Mouse (Mus musculus) heart, adult 9 months (tissue): Measurements from ENCODE around the gene Rars.
"Not testable (repeated sequence)": the region's sequence is repeated elsewhere in the genome, so short reads cannot be mapped to it uniquely, and the experiment has no call there.

Experiments used
- DNase-seq, 2 experiments: peaks; one replicate each; pipeline ENCODE4 v3.0.0; 2022; ENCODE audit warnings: low spot score in 2 of 2

Gene Rars

GRCm38 (mm10) chr11:35838345-35839338, 4.3 kb upstream of the Rars start:
- DNase-seq: peak; percentile 88 to 91

- DNase-seq: no peak
Observed at GRCm38 (mm10) chr11:35837156-35838126, 3.1 kb upstream of the Rars start.

DNA sequence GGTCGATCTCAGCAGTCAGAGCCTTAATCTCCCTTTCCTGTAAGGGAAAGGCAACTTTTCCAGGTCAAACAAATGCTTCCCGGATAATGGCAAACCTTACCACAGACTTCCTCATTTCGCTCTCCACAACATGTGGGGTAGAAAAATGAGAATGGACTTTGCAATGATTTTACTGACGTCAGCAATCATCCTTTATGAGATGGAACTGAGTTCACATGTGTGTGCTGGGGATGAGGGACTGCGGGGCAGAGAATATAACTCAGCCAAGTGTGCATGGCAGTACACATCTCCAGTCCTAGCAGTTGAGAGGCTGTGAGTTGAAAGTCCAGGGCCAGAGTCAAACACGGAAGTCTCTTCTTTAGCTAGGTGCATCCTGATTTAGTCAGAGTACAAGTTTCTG, 1.0 kb downstream of the Rars start:
- DNase-seq: no peak

GRCm38 (mm10) chr11:35832139-35832538, 2.2 kb downstream of the Rars start:
- DNase-seq: no peak

- DNase-seq: no peak
Observed at GRCm38 (mm10) chr11:35827714-35828113, 6.6 kb downstream of the Rars start.

DNA sequence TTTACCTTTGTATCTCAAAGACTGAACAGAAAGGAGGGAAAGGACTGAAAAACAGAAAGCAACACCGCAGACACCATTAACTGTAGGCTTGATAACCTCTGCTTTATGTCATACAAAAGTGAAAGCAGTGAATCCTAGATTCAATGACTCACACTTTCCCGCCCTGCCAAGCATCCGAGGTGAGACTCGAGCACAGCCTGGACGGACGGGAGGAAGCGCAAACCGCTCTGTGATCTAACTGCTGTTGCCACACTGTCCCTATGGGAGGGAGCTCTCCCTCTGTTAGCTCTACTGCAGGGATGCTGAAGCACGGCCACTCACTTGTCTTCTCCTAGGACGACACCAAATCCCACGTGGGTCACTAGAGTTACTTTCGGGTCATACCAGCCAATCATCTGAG, 18.0 kb downstream of the Rars start:
- no peak for DNase-seq

DNA sequence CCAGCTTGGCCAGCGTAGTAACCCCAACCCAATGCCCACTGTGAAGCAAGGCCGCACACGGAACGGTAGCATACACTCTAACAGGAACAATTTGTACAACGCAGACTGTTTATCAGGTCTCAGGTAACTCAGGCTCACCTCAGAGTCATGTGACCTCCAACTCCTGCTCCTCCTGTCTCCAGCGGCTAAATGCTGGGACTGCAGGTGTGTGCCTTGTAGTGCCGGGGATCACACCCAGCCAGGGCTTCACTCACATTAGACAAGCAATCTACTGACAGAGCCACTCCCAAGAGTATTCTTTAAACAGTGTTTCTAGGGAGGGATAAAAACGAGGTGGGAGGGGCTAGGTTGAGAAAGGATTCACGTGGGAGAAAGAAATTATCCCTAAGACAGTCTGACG, 22.8 kb downstream of the Rars start:
- no peak for DNase-seq

DNA sequence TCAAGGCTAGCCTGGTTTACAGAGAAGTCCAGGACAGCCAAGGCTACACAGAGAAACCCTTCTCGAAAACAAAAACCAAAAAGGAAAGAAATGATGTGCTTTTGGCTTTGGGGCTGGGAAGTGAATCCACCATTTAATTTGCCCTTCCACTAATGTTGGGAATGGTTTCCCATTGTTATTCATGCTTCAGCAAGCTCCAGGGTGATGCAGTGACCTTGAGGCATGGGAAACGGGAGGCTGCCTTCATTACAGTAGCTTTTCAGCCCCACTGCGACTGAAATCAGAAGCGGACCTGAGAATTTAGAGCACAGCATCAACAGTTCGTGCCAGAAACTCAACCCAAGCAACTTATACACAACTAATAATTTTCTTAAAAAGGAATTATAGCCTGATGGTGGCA, 33.0 kb downstream of the Rars start:
- no peak for DNase-seq

- DNase-seq: no peak
Observed at GRCm38 (mm10) chr11:35798874-35799273, 35.4 kb downstream of the Rars start, which contains the start of gene Fbll1. Gene Fbll1 (minus strand): TSS chr11:35798884.

GRCm38 (mm10) chr11:35798495-35798820, 35.8 kb downstream of the Rars start:
- no peak for DNase-seq

DNA sequence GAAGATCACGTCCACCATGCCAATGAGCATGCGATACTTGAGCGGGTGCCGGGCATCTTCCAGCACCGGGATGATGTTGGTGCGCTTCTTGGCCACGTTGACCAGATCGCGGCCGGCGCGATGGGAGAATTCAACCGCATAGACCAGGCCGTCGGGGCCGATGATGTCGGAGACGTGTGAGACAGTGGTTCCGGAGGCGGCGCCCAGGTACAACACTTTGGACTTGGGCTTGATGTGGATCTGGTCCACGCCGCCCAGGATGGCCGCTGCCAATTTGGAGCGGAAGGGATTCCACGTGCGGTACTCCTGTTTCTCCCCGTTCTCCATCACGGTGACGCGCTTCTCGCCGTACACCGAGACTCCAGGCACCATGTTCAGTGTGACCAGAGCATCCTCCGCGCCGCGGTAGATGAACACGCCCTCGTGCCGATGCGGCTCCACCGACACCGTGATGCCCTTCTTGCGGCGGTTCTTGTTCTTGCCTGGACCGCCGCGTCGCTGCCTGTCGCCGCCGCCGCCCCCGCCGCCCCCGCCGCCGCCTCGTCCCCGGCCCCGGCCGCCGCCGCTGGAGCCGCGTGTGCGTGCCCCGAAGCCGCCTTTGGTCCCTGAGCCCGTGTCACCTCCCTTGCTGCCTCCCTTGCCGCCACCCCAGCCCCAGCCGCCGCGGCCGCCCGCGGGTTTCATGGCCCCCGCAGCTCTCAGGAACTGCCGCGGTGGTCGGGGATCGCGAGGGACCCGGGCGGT, 36.4 kb downstream of the Rars start:
- DNase-seq: no peak

- DNase-seq: not testable (repeated sequence)
Observed at GRCm38 (mm10) chr11:35792800-35793199, 41.5 kb downstream of the Rars start.

DNA sequence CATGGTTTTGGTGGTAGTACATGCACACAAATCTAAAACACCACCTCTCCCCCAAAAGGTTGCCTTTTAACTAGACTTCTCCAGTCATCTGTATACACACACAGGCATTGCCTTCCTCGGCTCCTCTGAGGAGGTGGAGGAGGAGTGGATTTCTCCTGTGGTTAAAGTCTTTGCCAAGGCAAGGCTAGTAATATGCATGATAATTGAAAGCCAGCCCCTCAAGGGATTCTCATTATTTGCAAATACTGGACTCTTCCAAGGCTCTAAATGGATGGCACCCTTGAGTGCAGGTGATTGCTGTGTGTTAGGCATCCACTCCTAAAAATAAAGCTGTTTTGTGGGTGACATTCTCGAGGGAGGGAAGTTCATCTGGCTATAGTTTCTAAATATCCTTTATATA, 45.9 kb downstream of the Rars start:
- no peak for DNase-seq

DNA sequence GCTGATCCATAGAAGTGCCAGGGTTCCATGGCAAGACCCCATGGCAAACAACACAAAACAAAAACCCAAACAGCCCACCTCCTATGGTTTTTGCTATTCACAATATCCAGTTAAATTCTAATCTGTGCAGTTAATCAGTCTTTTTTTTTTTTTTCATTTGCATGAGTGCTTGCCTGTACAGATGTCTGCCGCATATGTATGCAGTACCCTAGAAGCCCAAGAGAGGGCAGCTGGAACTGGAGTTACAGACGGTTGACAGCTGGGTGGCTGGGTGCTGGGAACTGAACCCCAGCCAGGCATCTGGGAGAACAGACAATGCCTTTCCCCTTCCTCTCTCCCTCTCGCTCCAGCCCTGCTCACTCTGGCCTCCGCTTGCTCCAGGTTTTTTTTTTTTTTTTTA, 49.8 kb downstream of the Rars start:
- no peak for DNase-seq

- DNase-seq: no peak
Observed at GRCm38 (mm10) chr11:35784002-35784401, 50.3 kb downstream of the Rars start.

- no peak for DNase-seq
Observed at GRCm38 (mm10) chr11:35783038-35783437, 51.3 kb downstream of the Rars start.

DNA sequence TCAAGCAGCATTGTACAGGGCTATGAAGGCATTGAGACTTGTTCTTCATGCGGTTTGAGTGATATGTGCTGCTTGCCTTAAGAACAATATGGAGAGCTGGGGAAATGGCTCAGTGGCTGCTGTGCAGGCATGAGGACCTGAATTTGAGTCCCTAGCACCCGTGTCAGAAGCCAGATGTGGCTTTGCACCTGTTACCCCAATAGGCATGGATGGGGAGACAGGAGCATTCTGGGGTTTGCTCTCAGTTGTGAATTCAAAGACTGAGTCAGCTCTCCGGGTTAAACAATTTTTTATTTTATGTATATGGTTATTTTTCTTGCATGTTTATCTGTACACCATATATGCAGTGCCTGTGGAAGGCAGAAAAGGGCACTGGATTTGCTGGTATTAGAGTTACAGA, 51.9 kb downstream of the Rars start:
- no peak for DNase-seq

- DNase-seq: no peak
Observed at GRCm38 (mm10) chr11:35780336-35780735, 54.0 kb downstream of the Rars start.

DNA sequence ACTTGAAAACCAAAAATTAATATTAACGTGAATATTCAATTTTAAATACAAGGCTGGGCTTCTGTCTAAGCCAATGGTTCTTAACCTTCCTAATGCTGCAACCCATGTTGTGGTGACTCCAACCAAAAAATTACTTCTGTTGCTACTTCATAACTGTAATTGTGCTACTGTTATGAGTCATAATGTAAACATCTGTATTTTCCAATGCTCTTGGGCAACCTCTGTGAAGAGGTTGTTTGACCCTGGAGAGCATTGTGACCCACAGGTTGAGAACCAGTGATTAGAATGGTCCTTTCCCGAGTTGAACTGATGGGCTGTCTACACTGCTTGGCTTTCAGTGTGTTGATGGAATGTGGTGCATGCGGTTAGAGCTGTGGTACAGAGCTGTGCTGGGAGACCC, 57.9 kb downstream of the Rars start:
- no peak for DNase-seq

- DNase-seq: no peak
Observed at GRCm38 (mm10) chr11:35775606-35776005, 58.7 kb downstream of the Rars start.

DNA sequence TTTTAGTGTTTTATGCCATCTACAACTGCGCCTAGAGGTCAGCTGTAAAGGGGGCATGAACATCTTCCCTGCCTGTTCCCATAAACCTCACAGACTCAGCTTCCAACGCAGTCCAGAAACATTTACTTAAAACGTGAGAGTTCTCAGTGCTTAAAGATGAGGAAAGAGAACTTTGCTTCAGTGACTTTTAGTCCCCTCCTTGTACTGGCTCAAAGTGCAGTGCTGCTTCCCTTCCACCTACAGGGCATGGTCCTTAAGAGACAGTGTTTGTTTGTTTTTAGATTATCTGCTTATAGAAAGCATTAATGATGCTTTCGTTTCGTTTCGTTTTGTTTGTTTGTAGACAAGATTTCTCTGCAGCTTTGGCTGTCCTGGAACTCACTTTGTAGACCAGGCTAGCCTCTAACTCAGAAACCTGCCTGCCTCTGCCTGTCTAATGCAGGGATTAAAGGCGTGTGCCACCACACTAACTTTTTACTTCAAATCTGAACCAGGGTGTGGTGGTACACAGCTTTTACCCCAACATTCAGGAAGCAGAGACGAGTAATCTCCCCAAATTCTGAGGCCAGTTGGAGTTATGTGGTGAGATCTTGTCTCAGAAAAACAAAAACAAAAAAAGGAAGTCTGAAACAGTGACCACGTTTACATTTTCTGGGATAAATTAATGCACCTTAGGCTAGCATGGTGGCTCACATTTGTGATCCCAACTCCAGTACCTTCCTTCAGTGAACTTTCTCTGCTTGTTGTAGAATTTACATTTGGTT, 63.4 kb downstream of the Rars start:
- no peak for DNase-seq
